Mouse (Mus musculus) ES-E14 (cell line): ENCODE results near the gene Tmem131. TPM values are rescaled to one million over a fixed set of nuclear protein-coding genes. Genes with fewer than 3 reads are reported as not detected.
A peak's percentile ranks its signal among the peaks of the same experiment; 100 is the strongest.

ENCODE experiments used
- DNase-seq: peaks from one replicate; pipeline ENCODE4 v3.0.0-alpha.2; 2013; ENCODE audit warnings: low read depth, low spot score
- H3K27ac ChIP-seq: 2 replicates; pipeline ENCODE4 v1.5.1; 2012; ENCODE audit warnings: low read depth, mild to moderate bottlenecking, low read length, moderate library complexity, mixed read lengths; ENCODE audit not compliant: poor library complexity, insufficient read depth, severe bottlenecking
- H3K36me3 ChIP-seq: 2 replicates; pipeline ENCODE4 v1.6.1; 2012; ENCODE audit warnings: mild to moderate bottlenecking, low read length, moderate library complexity, mixed read lengths; ENCODE audit not compliant: control insufficient read depth, poor library complexity, insufficient read depth, severe bottlenecking
- H3K4me1 ChIP-seq, 2 experiments: fragments of 150-350 bp in 1 of 2; sonication (generic) in 1 of 2; 2 replicates each; pipeline ENCODE4 v1.6.1; 2012; ENCODE audit warnings: low read length in 2 of 2, mild to moderate bottlenecking in 1 of 2, mixed read lengths in 1 of 2; ENCODE audit not compliant: control insufficient read depth in 2 of 2, insufficient read depth in 2 of 2, poor library complexity in 1 of 2
- H3K4me3 ChIP-seq, 2 experiments: fragments of 150-350 bp in 1 of 2; sonication (generic) in 1 of 2; 2 replicates each; pipeline ENCODE4 v1.5.1; 2012; ENCODE audit warnings: low read length in 2 of 2, low read depth in 1 of 2, mild to moderate bottlenecking in 1 of 2, mixed read lengths in 1 of 2; ENCODE audit not compliant: insufficient read depth in 1 of 2, poor library complexity in 1 of 2, severe bottlenecking in 1 of 2
- H3K9ac ChIP-seq: 2 replicates; pipeline ENCODE4 v1.6.1; 2012; ENCODE audit warnings: low read depth, mild to moderate bottlenecking, low read length, mixed read lengths; ENCODE audit not compliant: poor library complexity, insufficient read depth, severe bottlenecking
- H3K9me3 ChIP-seq: fragments of 150-350 bp; sonication (generic); 2 replicates; pipeline ENCODE4 v1.6.1; 2012; ENCODE audit warnings: low read depth, mild to moderate bottlenecking, low read length; ENCODE audit not compliant: control insufficient read depth, insufficient read depth
- CHD2 ChIP-seq: IDR thresholded peaks from 2 replicates; pipeline ENCODE4 v1.6.1; 2014; ENCODE audit warnings: mild to moderate bottlenecking, low read depth, low read length, inconsistent platforms
- HCFC1 ChIP-seq: IDR thresholded peaks from 2 replicates; pipeline ENCODE4 v1.6.1; 2012; ENCODE audit warnings: low read length, inconsistent platforms, borderline replicate concordance; ENCODE audit not compliant: insufficient read depth
- MAFK ChIP-seq: IDR thresholded peaks from 2 replicates; pipeline ENCODE4 v1.6.1; 2014; ENCODE audit warnings: mild to moderate bottlenecking, low read depth, low read length, inconsistent platforms; ENCODE audit not compliant: insufficient read depth
- ZC3H11A ChIP-seq: IDR thresholded peaks from 2 replicates; pipeline ENCODE4 v1.6.1; 2012; ENCODE audit warnings: low read depth, mild to moderate bottlenecking, inconsistent platforms, low read length, borderline replicate concordance
- ZNF384 ChIP-seq: IDR thresholded peaks from 2 replicates; pipeline ENCODE4 v1.6.1; 2012; ENCODE audit warnings: low read depth, low read length, inconsistent platforms
- in situ Hi-C, 2 experiments: fragments of 600-800 bp; cut with MboI; formaldehyde crosslinking; loops; one replicate each; pipeline ENCODE4 v1.15.1; 2025; ENCODE audit warnings: low sequenced_read_pairs in 2 of 2, inconsistent platforms in 1 of 2; ENCODE audit not compliant: unreplicated experiment in 2 of 2
- total RNA-seq: library from RNA; depleted of rRNA; stranded (reverse); fragments of 300-350 nt; gene quantifications from 2 replicates; pipeline ENCODE4 v1.2.3, GENCODE M21; 2012

The Tmem131 gene
- total RNA-seq, 1 experiment, result 73.1 TPM

GRCm38 (mm10) chr1:36986396-36987160, 43.1 kb upstream of the Tmem131 start:
- DNase-seq, result peak; percentile 74
- peak overlapping the region; percentile 98 for H3K27ac ChIP-seq

GRCm38 (mm10) chr1:36985896-36986295, 42.4 kb upstream of the Tmem131 start:
- H3K36me3 ChIP-seq, result no peaks in the 10 kb centered on the region
- H3K9me3 ChIP-seq, result no peaks in the 10 kb centered on the region
- in situ Hi-C loops, result no loop called here
- peak; percentile 93 for DNase-seq
- peaks cover 22 to 35% of the 10 kb centered on the region in 2 experiments for H3K4me1 ChIP-seq
- no peak overlapping the region for H3K9ac ChIP-seq
- H3K4me3 ChIP-seq, result no peak overlapping the region
- peak overlapping the region; percentile 100 for H3K27ac ChIP-seq
- TF ChIP-seq CHD2 (peak; percentile 81), ZNF384 (no peak)

More at GRCm38 (mm10) chr1:36986396-36987160, 43.1 kb upstream of the Tmem131 start:
- Histone ChIP-seq H3K36me3 (no peaks in the 10 kb centered on the region), H3K9ac (peak overlapping the region; percentile 50; the same call in 1 of the 2 replicates), H3K4me3 (peak overlapping the region in 1 of 2 experiments; percentile 27; a peak in 2 of 4 replicates), H3K9me3 (no peaks in the 10 kb centered on the region), H3K4me1 (peaks cover 22 to 35% of the 10 kb centered on the region in 2 experiments)
- in situ Hi-C loops, result no loop called here
- TF ChIP-seq HCFC1 (no peak), ZNF384 (no peak), CHD2 (no peak), ZC3H11A (no peak), MAFK (no peak)

DNA sequence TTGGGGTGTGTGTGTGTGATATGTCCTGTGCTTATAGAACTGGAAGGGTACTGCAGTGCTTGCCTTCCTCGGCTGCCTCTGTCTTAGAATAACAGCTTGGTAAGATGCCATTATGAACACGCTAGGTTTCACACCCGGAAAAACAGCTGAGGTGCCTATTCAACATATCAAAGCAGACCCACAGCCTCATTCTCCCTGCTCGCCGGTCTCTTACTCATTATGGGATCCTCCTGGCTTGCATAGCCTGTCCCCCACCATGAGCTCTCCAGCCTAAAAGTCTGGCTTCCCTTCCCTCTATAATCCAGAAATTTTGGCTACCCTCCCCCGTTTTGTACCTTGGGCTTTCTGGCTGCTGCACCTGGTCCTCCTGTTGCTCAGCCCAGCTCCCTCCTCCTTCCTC, 40.9 kb upstream of the Tmem131 start:
- in situ Hi-C loops, result no loop called here
- peak overlapping the region; percentile 9 to 24; a peak in 2 of 4 replicates for H3K4me3 ChIP-seq
- no peaks in the 10 kb centered on the region for H3K36me3 ChIP-seq
- peaks cover 22 to 31% of the 10 kb centered on the region in 2 experiments for H3K4me1 ChIP-seq
- no peaks in the 10 kb centered on the region for H3K9me3 ChIP-seq
- peak overlapping the region; percentile 73; the same call in 1 of the 2 replicates for H3K9ac ChIP-seq
- peak overlapping the region; percentile 100 for H3K27ac ChIP-seq
- peak; percentile 21 for DNase-seq
- TF ChIP-seq CHD2 (no peak), ZC3H11A (no peak), HCFC1 (no peak), MAFK (0 out of 2 replicates have a peak, but pooled peaks have one; percentile 6), ZNF384 (no peak)

- peak overlapping the region; percentile 73; the same call in 1 of the 2 replicates for H3K9ac ChIP-seq
- H3K4me1 ChIP-seq, result peaks cover 18 to 30% of the 10 kb centered on the region in 2 experiments
- no peaks in the 10 kb centered on the region for H3K36me3 ChIP-seq
- TF ChIP-seq CHD2 (peak; percentile 52; the same call in 1 of the 2 replicates), MAFK (no peak), HCFC1 (no peak)
- peak; percentile 92 for DNase-seq
- in situ Hi-C loops, result no loop called here
- H3K4me3 ChIP-seq, result no peak overlapping the region
- H3K27ac ChIP-seq, result peak overlapping the region; percentile 100
- no peaks in the 10 kb centered on the region for H3K9me3 ChIP-seq
These were observed 40.3 kb upstream of the Tmem131 start for GRCm38 (mm10) chr1:36983754-36984153.
